ENCODE assay signal across 18 mouse cellular contexts in genomic region chr2:93051873-93052272, GRCm38 (mm10). TPM values are rescaled to one million over a fixed set of nuclear protein-coding genes. Genes with fewer than 3 reads are reported as not detected.
DNase-seq lines count a peak whose midpoint lies in the region; ATAC-seq and TF ChIP-seq lines count a peak whose summit lies in the region.
"Had no signal": no experiment of that assay in that cellular context is flagged by ENCODE, and none has a peak within 500 bp of the region (broad histone marks: within the 10 kb centered on the region; RNA-seq: fewer than 3 reads in every experiment).

No protein-coding gene starts in this region.

- no peak for TF ChIP-seq POLR2A in kidney, adult 2 months (IDR thresholded peaks at IDR 0.05; ENCODE audit: low read depth, low read length)
- TF ChIP-seq POLR2A in lung, adult 2 months (IDR thresholded peaks at IDR 0.05; ENCODE audit: borderline replicate concordance, extremely low read depth, low read depth, low read length): no peak

- peak; percentile 56 for DNase-seq in adrenal gland, adult 2 months
- no peak for DNase-seq in adrenal gland, postnatal 25 days
- DNase-seq in kidney, adult 2 months: no peak
- peak; percentile 45 for DNase-seq in lung, postnatal 0 days (ENCODE audit: low spot score)
- DNase-seq in lung, adult 2 months: no peak
- peak; percentile 35 for DNase-seq in stomach, postnatal 0 days (ENCODE audit: low spot score)
- DNase-seq in kidney, adult 9 months: no peak
- DNase-seq: cerebellum, adult 9-11 months; embryo, embryonic 11 days; kidney, postnatal 10 days; layer of hippocampus, adult 9-11 months; right cerebral cortex, postnatal 25 days; thymus, postnatal 25 days had no signal

- no peak overlapping the region for H3K4me2 ChIP-seq in kidney, embryonic 15.5 days
- H3K4me2 ChIP-seq in lung, postnatal 0 days (replicated peaks; ENCODE audit: low read depth, low read length): no peak overlapping the region
- no peak overlapping the region for H3K4me2 ChIP-seq in stomach, postnatal 0 days (replicated peaks; ENCODE audit: low read depth)
- H3K4me2 ChIP-seq: embryonic facial prominence, embryonic 15.5 days; limb, embryonic 13.5 days had no signal

- peak; percentile 41; the same call in 1 of the 2 replicates for TF ChIP-seq CTCF in kidney, adult 2 months (conservative IDR thresholded peaks at IDR 0.05; ENCODE audit: insufficient read depth, insufficient read length, low read depth, low read length)
- peak; percentile 68 for TF ChIP-seq CTCF in lung, postnatal 0 days (IDR thresholded peaks at IDR 0.05)
- no peak for TF ChIP-seq CTCF in lung, adult 2 months (IDR thresholded peaks at IDR 0.05; ENCODE audit: insufficient read depth, low read length)
- peak; percentile 75 for TF ChIP-seq CTCF in stomach, postnatal 0 days (IDR thresholded peaks at IDR 0.05; ENCODE audit: low read depth)

- no peak for ATAC-seq in kidney, embryonic 15.5 days (replicated peaks; ENCODE audit: low FRiP score)
- ATAC-seq in lung, postnatal 0 days: peak; percentile 52; the same call in 1 of the 2 replicates
- ATAC-seq in stomach, postnatal 0 days (ENCODE audit: low FRiP score, low TSS enrichment): peak; percentile 33; the same call in 1 of the 2 replicates
- ATAC-seq: inflammation-experienced regulatory T-cells, adult 6 months had no signal

- 26% methylated on average over 1 of the region's 1 CpGs for WGBS in kidney, adult 2 months
- WGBS in kidney, embryonic 15.5 days: 32% methylated on average over 1 of the region's 1 CpGs
- 11% methylated on average over 1 of the region's 1 CpGs for WGBS in lung, postnatal 0 days
- 20% methylated on average over 1 of the region's 1 CpGs for WGBS in lung, adult 2 months
- WGBS in stomach, postnatal 0 days: 26% methylated on average over 1 of the region's 1 CpGs

- H3K4me1 ChIP-seq in kidney, adult 2 months (ENCODE audit: control insufficient read depth, insufficient read depth, low read length): no peaks in the 10 kb centered on the region
- peaks cover 8% of the 10 kb centered on the region for H3K4me1 ChIP-seq in kidney, embryonic 15.5 days
- peaks cover 2% of the 10 kb centered on the region; the same call in 1 of the 2 replicates for H3K4me1 ChIP-seq in lung, postnatal 0 days (ENCODE audit: insufficient read depth, low read depth, low read length)
- no peaks in the 10 kb centered on the region for H3K4me1 ChIP-seq in lung, adult 2 months (ENCODE audit: control insufficient read depth, insufficient read depth, low read length)
- no peaks in the 10 kb centered on the region for H3K4me1 ChIP-seq in stomach, postnatal 0 days (replicated peaks; ENCODE audit: control insufficient read depth, insufficient read depth)

- no peak for TF ChIP-seq EP300 in lung, postnatal 0 days (IDR thresholded peaks at IDR 0.05)
- TF ChIP-seq EP300 in stomach, postnatal 0 days (optimal IDR thresholded peaks at IDR 0.05): no peak

- H3K9ac ChIP-seq in kidney, embryonic 15.5 days: no peak overlapping the region
- H3K9ac ChIP-seq in lung, postnatal 0 days (replicated peaks; ENCODE audit: low read depth): no peak overlapping the region
- no peak overlapping the region for H3K9ac ChIP-seq in stomach, postnatal 0 days (ENCODE audit: low read length)
- H3K9ac ChIP-seq: embryonic facial prominence, embryonic 15.5 days; limb, embryonic 13.5 days had no signal

- H3K36me3 ChIP-seq in kidney, adult 2 months (ENCODE audit: control insufficient read depth, insufficient read depth, low read length): no peaks in the 10 kb centered on the region
- no peaks in the 10 kb centered on the region for H3K36me3 ChIP-seq in kidney, embryonic 15.5 days
- H3K36me3 ChIP-seq in lung, postnatal 0 days (ENCODE audit: insufficient read depth, low read length): no peaks in the 10 kb centered on the region
- H3K36me3 ChIP-seq in stomach, postnatal 0 days (ENCODE audit: control insufficient read depth, insufficient read depth, low read length): no peaks in the 10 kb centered on the region
- H3K36me3 ChIP-seq: embryonic facial prominence, embryonic 15.5 days; hindbrain, embryonic 10.5 days; limb, embryonic 13.5 days had no signal

- H3K27me3 ChIP-seq in kidney, adult 2 months (replicated peaks; ENCODE audit: control insufficient read depth, insufficient read depth, low read length): no peaks in the 10 kb centered on the region
- no peaks in the 10 kb centered on the region for H3K27me3 ChIP-seq in kidney, embryonic 15.5 days
- no peaks in the 10 kb centered on the region for H3K27me3 ChIP-seq in lung, postnatal 0 days (replicated peaks; ENCODE audit: insufficient read depth, low read length)
- no peaks in the 10 kb centered on the region for H3K27me3 ChIP-seq in stomach, postnatal 0 days (ENCODE audit: control insufficient read depth, insufficient read depth, low read length)
- H3K27me3 ChIP-seq: embryonic facial prominence, embryonic 15.5 days; limb, embryonic 13.5 days had no signal

- H3K4me3 ChIP-seq in kidney, adult 2 months (ENCODE audit: insufficient read depth, low read depth, low read length): no peak overlapping the region
- H3K4me3 ChIP-seq in kidney, embryonic 15.5 days (replicated peaks): no peak overlapping the region
- no peak overlapping the region for H3K4me3 ChIP-seq in lung, postnatal 0 days (ENCODE audit: low read depth, low read length)
- no peak overlapping the region for H3K4me3 ChIP-seq in lung, adult 2 months (replicated peaks; ENCODE audit: extremely low read depth, low read depth, low read length)
- no peak overlapping the region for H3K4me3 ChIP-seq in stomach, postnatal 0 days (ENCODE audit: low read depth, low read length)
- H3K4me3 ChIP-seq: embryonic facial prominence, embryonic 15.5 days; hindbrain, embryonic 10.5 days; limb, embryonic 13.5 days had no signal

- no peaks in the 10 kb centered on the region for H3K9me3 ChIP-seq in kidney, embryonic 15.5 days (replicated peaks)
- H3K9me3 ChIP-seq in lung, postnatal 0 days (ENCODE audit: low read length): no peaks in the 10 kb centered on the region
- no peaks in the 10 kb centered on the region for H3K9me3 ChIP-seq in stomach, postnatal 0 days (ENCODE audit: control insufficient read depth, low read length)
- H3K9me3 ChIP-seq: embryonic facial prominence, embryonic 15.5 days; hindbrain, embryonic 10.5 days; limb, embryonic 13.5 days had no signal

- no peak overlapping the region for H3K27ac ChIP-seq in kidney, adult 2 months (ENCODE audit: insufficient read depth, low read depth, low read length)
- H3K27ac ChIP-seq in kidney, embryonic 15.5 days: no peak overlapping the region
- no peak overlapping the region for H3K27ac ChIP-seq in lung, postnatal 0 days (ENCODE audit: low read length)
- no peak overlapping the region for H3K27ac ChIP-seq in stomach, postnatal 0 days (replicated peaks)
- H3K27ac ChIP-seq: embryonic facial prominence, embryonic 15.5 days; hindbrain, embryonic 10.5 days; limb, embryonic 13.5 days had no signal

RNA-seq across cellular contexts. Expression of gene Prdm11, which starts 5.9 kb away (rescaled TPM):
- 10 to 100 TPM; 36.4 to 52.4 TPM for total RNA-seq in adrenal gland, adult 2 months (2021)
- 38.3 and 39.8 TPM in 2 replicates for polyA plus RNA-seq in adrenal gland, adult 2 months (2012; rRNA removed)
- total RNA-seq in adrenal gland, postnatal 25 days (2021): 63.1 and 63.6 TPM in 2 replicates
- 3.6 and 4.4 TPM in 2 replicates for polyA plus RNA-seq in kidney, adult 2 months (2012; rRNA removed)
- 5.5 and 7.1 TPM in 2 replicates for polyA plus RNA-seq in kidney, embryonic 15.5 days (2015; fragmentation: Nextera tagmentation; extraction: Ambion mirVana)
- 3.7 and 4.5 TPM in 2 replicates for polyA plus RNA-seq in lung, postnatal 0 days (2015; fragmentation: Nextera tagmentation; extraction: Ambion mirVana)
- polyA plus RNA-seq in lung, adult 2 months (2012; rRNA removed): 12.3 and 14.1 TPM in 2 replicates
- polyA plus RNA-seq in stomach, postnatal 0 days (2015; fragmentation: Nextera tagmentation; extraction: Ambion mirVana): 5.8 and 6.2 TPM in 2 replicates

Comparison
In these comparisons a context has a peak if more than half of its experiments do, and no peak if none do; other contexts are left out.
1. DNase-seq: peak in adrenal gland, adult 2 months (single experiment), lung, postnatal 0 days (single experiment) and stomach, postnatal 0 days (single experiment); none in adrenal gland, postnatal 25 days (single experiment), kidney, adult 2 months (single experiment), lung, adult 2 months (single experiment) and kidney, adult 9 months (single experiment).